Mouse (Mus musculus): ENCODE results near the gene Plekho1. TPM values are rescaled to one million over a fixed set of nuclear protein-coding genes. Genes with fewer than 3 reads are reported as not detected.

The Plekho1 gene
- polyA plus RNA-seq, 1 experiment, result 103 TPM

- H3K79me2 ChIP-seq (ENCODE audit: control insufficient read depth, insufficient read depth), result no peaks in the 10 kb centered on the region
- H3K27me3 ChIP-seq (ENCODE audit: control insufficient read depth, insufficient read depth, insufficient read length), result no peaks in the 10 kb centered on the region
- H3K79me3 ChIP-seq (ENCODE audit: low read depth), result no peaks in the 10 kb centered on the region
- TF ChIP-seq MYOD1 (IDR thresholded peaks at IDR 0.05; ENCODE audit: control insufficient read depth, insufficient read length, low read depth), result no peak
- H3K4me3 ChIP-seq (ENCODE audit: insufficient read depth, poor library complexity, severe bottlenecking), result no peak overlapping the region
- H3K36me3 ChIP-seq (ENCODE audit: control insufficient read depth, insufficient read depth), result no peaks in the 10 kb centered on the region
- H3ac ChIP-seq (ENCODE audit: control insufficient read depth, insufficient read length, low read depth), result no peak overlapping the region
These were observed 21.7 kb upstream of the Plekho1 start for GRCm38 (mm10) chr3:96017461-96017860.

DNA sequence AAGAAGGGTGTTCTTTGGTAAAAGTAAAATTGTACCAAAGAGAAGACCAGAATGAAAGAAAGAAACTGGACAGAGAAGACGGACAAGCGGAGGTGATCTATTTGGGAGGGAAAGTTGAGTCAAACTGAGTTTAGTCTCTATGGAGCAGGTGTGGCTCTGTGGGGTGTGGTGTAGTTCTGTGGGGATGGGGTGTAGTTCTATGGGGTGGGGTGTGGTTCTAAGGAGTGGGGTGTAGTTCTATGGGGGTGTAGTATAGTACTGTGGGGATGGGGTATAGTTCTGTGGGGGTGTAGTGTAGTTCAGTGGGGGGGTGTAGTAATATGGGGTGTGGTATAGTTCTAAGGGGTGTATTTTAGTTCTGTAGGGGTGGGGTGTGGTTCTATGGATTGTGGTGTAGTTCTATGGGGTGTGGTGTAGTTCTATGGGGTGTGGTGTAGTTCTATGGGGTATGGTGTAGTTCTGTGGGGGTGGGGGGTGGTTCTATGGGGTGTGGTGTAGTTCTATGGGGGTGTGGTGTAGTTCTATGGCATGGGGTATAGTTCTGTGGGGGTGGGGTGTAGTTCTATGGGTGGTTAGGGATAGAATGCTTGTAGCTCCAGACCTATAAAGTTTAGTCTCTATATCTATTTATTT lies 20.6 kb upstream of the Plekho1 start:
- no peaks in the 10 kb centered on the region for H3K27me3 ChIP-seq (ENCODE audit: control insufficient read depth, insufficient read depth, insufficient read length)
- H3K36me3 ChIP-seq (ENCODE audit: control insufficient read depth, insufficient read depth), result no peaks in the 10 kb centered on the region
- no peak overlapping the region for H3K4me3 ChIP-seq (ENCODE audit: insufficient read depth, poor library complexity, severe bottlenecking)
- H3K79me2 ChIP-seq (ENCODE audit: control insufficient read depth, insufficient read depth), result no peaks in the 10 kb centered on the region
- TF ChIP-seq CEBPB (IDR thresholded peaks at IDR 0.05; ENCODE audit: low read depth) (no peak), MAX (IDR thresholded peaks at IDR 0.05) (no peak), MYOG (IDR thresholded peaks at IDR 0.05; ENCODE audit: control insufficient read depth, extremely low read depth, insufficient read length) (no peak), CTCF (IDR thresholded peaks at IDR 0.05; ENCODE audit: control insufficient read depth, insufficient read depth, insufficient read length) (no peak), USF1 (IDR thresholded peaks at IDR 0.05; ENCODE audit: low read depth) (no peak), MYOD1 (IDR thresholded peaks at IDR 0.05; ENCODE audit: control insufficient read depth, insufficient read length, low read depth) (no peak), FOSL1 (IDR thresholded peaks at IDR 0.05; ENCODE audit: insufficient read depth, low read length, poor library complexity, severe bottlenecking) (no peak)
- no peaks in the 10 kb centered on the region for H3K79me3 ChIP-seq (ENCODE audit: low read depth)
- no peak overlapping the region for H3ac ChIP-seq (ENCODE audit: control insufficient read depth, insufficient read length, low read depth)

DNA sequence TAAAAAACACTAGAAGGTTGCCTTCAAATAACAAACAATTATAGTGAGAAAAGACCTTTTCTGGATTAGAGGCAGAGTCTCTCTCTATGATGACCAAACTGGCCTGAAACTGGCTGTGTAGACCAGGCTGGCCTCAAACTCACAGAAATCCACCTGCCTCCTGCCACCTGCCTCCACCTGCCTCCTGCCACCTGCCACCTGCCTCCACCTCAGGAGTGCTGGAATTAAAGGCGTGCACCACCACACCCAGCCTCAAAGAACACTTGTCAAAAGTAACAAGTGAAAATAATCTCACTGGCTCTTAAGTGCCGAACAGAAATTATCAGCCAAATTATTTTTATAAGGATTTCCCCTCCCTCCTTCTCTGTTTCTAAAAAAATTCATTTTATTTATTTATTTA lies 19.9 kb upstream of the Plekho1 start:
- Histone ChIP-seq H3ac (ENCODE audit: control insufficient read depth, insufficient read length, low read depth) (no peak overlapping the region), H3K4me3 (ENCODE audit: insufficient read depth, poor library complexity, severe bottlenecking) (no peak overlapping the region), H3K27me3 (ENCODE audit: control insufficient read depth, insufficient read depth, insufficient read length) (no peaks in the 10 kb centered on the region), H3K36me3 (ENCODE audit: control insufficient read depth, insufficient read depth) (no peaks in the 10 kb centered on the region), H3K79me3 (ENCODE audit: low read depth) (no peaks in the 10 kb centered on the region), H3K79me2 (ENCODE audit: control insufficient read depth, insufficient read depth) (no peaks in the 10 kb centered on the region)
- TF ChIP-seq CTCF (IDR thresholded peaks at IDR 0.05; ENCODE audit: control insufficient read depth, insufficient read depth, insufficient read length), result no peak

DNA sequence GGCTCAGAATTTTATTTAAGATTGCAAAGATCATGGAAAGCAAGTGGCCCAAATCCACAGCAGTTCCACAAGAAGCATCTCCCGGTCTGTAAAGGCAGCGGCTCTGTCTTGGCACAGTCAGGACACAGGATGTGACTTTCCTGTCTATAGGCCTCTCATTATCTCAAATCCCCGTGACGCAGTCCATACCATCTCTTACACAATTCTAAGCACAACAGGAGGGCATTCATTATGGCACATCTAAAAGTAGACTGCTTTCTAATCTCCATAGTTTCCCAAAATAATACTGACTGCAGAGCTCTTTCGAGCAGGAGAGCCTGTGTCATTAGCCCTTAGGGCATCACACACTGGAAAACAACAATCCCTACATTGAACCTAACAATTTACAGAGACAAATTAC lies 17.0 kb upstream of the Plekho1 start:
- H3K27me3 ChIP-seq (ENCODE audit: control insufficient read depth, insufficient read depth, insufficient read length), result no peaks in the 10 kb centered on the region
- no peak for TF ChIP-seq CEBPB (IDR thresholded peaks at IDR 0.05; ENCODE audit: low read depth)
- TF ChIP-seq MYOD1 (IDR thresholded peaks at IDR 0.05; ENCODE audit: control insufficient read depth, insufficient read length, low read depth), result no peak
- no peak for TF ChIP-seq USF1 (IDR thresholded peaks at IDR 0.05; ENCODE audit: low read depth)
- TF ChIP-seq MAX (IDR thresholded peaks at IDR 0.05), result no peak
- TF ChIP-seq MYOG (IDR thresholded peaks at IDR 0.05; ENCODE audit: control insufficient read depth, extremely low read depth, insufficient read length), result no peak
- TF ChIP-seq CTCF (IDR thresholded peaks at IDR 0.05; ENCODE audit: control insufficient read depth, insufficient read depth, insufficient read length), result no peak
- TF ChIP-seq FOSL1 (IDR thresholded peaks at IDR 0.05; ENCODE audit: insufficient read depth, low read length, poor library complexity, severe bottlenecking), result no peak
- no peaks in the 10 kb centered on the region for H3K36me3 ChIP-seq (ENCODE audit: control insufficient read depth, insufficient read depth)
- H3K4me3 ChIP-seq (ENCODE audit: insufficient read depth, poor library complexity, severe bottlenecking), result no peak overlapping the region
- no peaks in the 10 kb centered on the region for H3K79me2 ChIP-seq (ENCODE audit: control insufficient read depth, insufficient read depth)
- no peak overlapping the region for H3ac ChIP-seq (ENCODE audit: control insufficient read depth, insufficient read length, low read depth)
- no peaks in the 10 kb centered on the region for H3K79me3 ChIP-seq (ENCODE audit: low read depth)

GRCm38 (mm10) chr3:96008463-96008862 lies 12.7 kb upstream of the Plekho1 start:
- Histone ChIP-seq H3K27me3 (ENCODE audit: control insufficient read depth, insufficient read depth, insufficient read length) (no peaks in the 10 kb centered on the region), H3K79me2 (ENCODE audit: control insufficient read depth, insufficient read depth) (no peaks in the 10 kb centered on the region), H3K4me3 (ENCODE audit: insufficient read depth, poor library complexity, severe bottlenecking) (no peak overlapping the region), H3K79me3 (ENCODE audit: low read depth) (no peaks in the 10 kb centered on the region), H3ac (ENCODE audit: control insufficient read depth, insufficient read length, low read depth) (no peak overlapping the region), H3K36me3 (ENCODE audit: control insufficient read depth, insufficient read depth) (no peaks in the 10 kb centered on the region)
- TF ChIP-seq FOSL1 (IDR thresholded peaks at IDR 0.05; ENCODE audit: insufficient read depth, low read length, poor library complexity, severe bottlenecking), result no peak

GRCm38 (mm10) chr3:96001560-96001959 lies 5.8 kb upstream of the Plekho1 start:
- Histone ChIP-seq H3K79me3 (ENCODE audit: low read depth) (no peaks in the 10 kb centered on the region), H3ac (ENCODE audit: control insufficient read depth, insufficient read length, low read depth) (no peak overlapping the region), H3K4me3 (ENCODE audit: insufficient read depth, poor library complexity, severe bottlenecking) (no peak overlapping the region), H3K27me3 (ENCODE audit: control insufficient read depth, insufficient read depth, insufficient read length) (no peaks in the 10 kb centered on the region), H3K36me3 (ENCODE audit: control insufficient read depth, insufficient read depth) (no peaks in the 10 kb centered on the region), H3K79me2 (ENCODE audit: control insufficient read depth, insufficient read depth) (no peaks in the 10 kb centered on the region)
- no peak for TF ChIP-seq CEBPB (IDR thresholded peaks at IDR 0.05; ENCODE audit: low read depth)
- TF ChIP-seq MAX (IDR thresholded peaks at IDR 0.05), result no peak
- no peak for TF ChIP-seq CTCF (IDR thresholded peaks at IDR 0.05; ENCODE audit: control insufficient read depth, insufficient read depth, insufficient read length)
- no peak for TF ChIP-seq MYOD1 (IDR thresholded peaks at IDR 0.05; ENCODE audit: control insufficient read depth, insufficient read length, low read depth)
- no peak for TF ChIP-seq MYOG (IDR thresholded peaks at IDR 0.05; ENCODE audit: control insufficient read depth, extremely low read depth, insufficient read length)
- TF ChIP-seq FOSL1 (IDR thresholded peaks at IDR 0.05; ENCODE audit: insufficient read depth, low read length, poor library complexity, severe bottlenecking), result no peak
- no peak for TF ChIP-seq USF1 (IDR thresholded peaks at IDR 0.05; ENCODE audit: low read depth)

Measured in C2C12 (cell line).